ENCODE assay signal across 9 mouse cellular contexts in genomic region chr1:38358797-38359349, GRCm38 (mm10).
DNase-seq lines count a peak whose midpoint lies in the region; ATAC-seq and TF ChIP-seq lines count a peak whose summit lies in the region.
"Had no signal": no experiment of that assay in that cellular context is flagged by ENCODE, and none has a peak within 500 bp of the region (broad histone marks: within the 10 kb centered on the region; RNA-seq: fewer than 3 reads in every experiment).

No protein-coding gene starts in this region.

- no peaks in the 10 kb centered on the region for H3K36me3 ChIP-seq in midbrain, embryonic 11.5 days (ENCODE audit: control insufficient read depth, insufficient read depth, low read length)
- H3K36me3 ChIP-seq in midbrain, embryonic 15.5 days (replicated peaks) = no peaks in the 10 kb centered on the region
- H3K36me3 ChIP-seq in hindbrain, postnatal 0 days (ENCODE audit: insufficient read depth, low read length) = no peaks in the 10 kb centered on the region
- no peaks in the 10 kb centered on the region for H3K36me3 ChIP-seq in neural tube, embryonic 14.5 days (ENCODE audit: control insufficient read depth, insufficient read depth, low read length)
- no peaks in the 10 kb centered on the region for H3K36me3 ChIP-seq in midbrain, embryonic 13.5 days
- no peaks in the 10 kb centered on the region for H3K36me3 ChIP-seq in midbrain, postnatal 0 days (ENCODE audit: insufficient read depth, low read length)
- H3K36me3 ChIP-seq: liver, embryonic 15.5 days had no signal

- H3K27me3 ChIP-seq in midbrain, embryonic 11.5 days (ENCODE audit: control insufficient read depth, insufficient read depth, low read length) = no peaks in the 10 kb centered on the region
- no peaks in the 10 kb centered on the region for H3K27me3 ChIP-seq in midbrain, embryonic 15.5 days (replicated peaks)
- H3K27me3 ChIP-seq in hindbrain, postnatal 0 days (ENCODE audit: insufficient read depth, low read length) = no peaks in the 10 kb centered on the region
- H3K27me3 ChIP-seq in neural tube, embryonic 14.5 days (ENCODE audit: control insufficient read depth, insufficient read depth, low read length) = no peaks in the 10 kb centered on the region
- no peaks in the 10 kb centered on the region for H3K27me3 ChIP-seq in midbrain, embryonic 13.5 days
- H3K27me3 ChIP-seq in midbrain, postnatal 0 days (ENCODE audit: insufficient read depth, low read length) = no peaks in the 10 kb centered on the region
- H3K27me3 ChIP-seq: liver, embryonic 15.5 days had no signal

- no peak overlapping the region for H3K4me3 ChIP-seq in midbrain, embryonic 11.5 days (ENCODE audit: low read depth, low read length)
- H3K4me3 ChIP-seq in midbrain, embryonic 15.5 days = no peak overlapping the region
- H3K4me3 ChIP-seq in hindbrain, postnatal 0 days (ENCODE audit: low read length) = no peak overlapping the region
- no peak overlapping the region for H3K4me3 ChIP-seq in neural tube, embryonic 14.5 days (ENCODE audit: low read depth, low read length)
- no peak overlapping the region for H3K4me3 ChIP-seq in midbrain, embryonic 13.5 days (replicated peaks)
- H3K4me3 ChIP-seq in midbrain, postnatal 0 days (ENCODE audit: low read depth, low read length) = no peak overlapping the region
- H3K4me3 ChIP-seq: liver, embryonic 15.5 days had no signal

- H3K9me3 ChIP-seq in midbrain, embryonic 11.5 days (ENCODE audit: control insufficient read depth, low read length) = no peaks in the 10 kb centered on the region
- no peaks in the 10 kb centered on the region for H3K9me3 ChIP-seq in midbrain, embryonic 15.5 days
- no peaks in the 10 kb centered on the region for H3K9me3 ChIP-seq in hindbrain, postnatal 0 days (ENCODE audit: low read length)
- H3K9me3 ChIP-seq in neural tube, embryonic 14.5 days (ENCODE audit: control insufficient read depth, low read length) = no peaks in the 10 kb centered on the region
- H3K9me3 ChIP-seq in midbrain, embryonic 13.5 days = no peaks in the 10 kb centered on the region
- no peaks in the 10 kb centered on the region for H3K9me3 ChIP-seq in midbrain, postnatal 0 days (ENCODE audit: low read length)
- H3K9me3 ChIP-seq: liver, embryonic 15.5 days had no signal

- peak; percentile 17 for DNase-seq in cerebellum, adult 11 months
- DNase-seq in cerebellum, adult 8-10 months = no peak
- DNase-seq in midbrain, embryonic 11.5 days (ENCODE audit: low spot score, missing footprints) = peak; percentile 12
- DNase-seq in hindbrain, postnatal 0 days (ENCODE audit: low spot score) = peak; percentile 47
- DNase-seq in midbrain, postnatal 0 days (ENCODE audit: low spot score) = no peak

- no peak for TF ChIP-seq CTCF in hindbrain, postnatal 0 days (IDR thresholded peaks at IDR 0.05; ENCODE audit: low read depth)
- no peak for TF ChIP-seq CTCF in midbrain, postnatal 0 days (IDR thresholded peaks at IDR 0.05)

- WGBS in midbrain, embryonic 11.5 days = 96% methylated on average over 26 of the region's 26 CpGs
- 90% methylated on average over 26 of the region's 26 CpGs for WGBS in midbrain, embryonic 15.5 days
- 76% methylated on average over 26 of the region's 26 CpGs for WGBS in hindbrain, postnatal 0 days
- WGBS in neural tube, embryonic 14.5 days = 77% methylated on average over 26 of the region's 26 CpGs
- WGBS in midbrain, embryonic 13.5 days = 93% methylated on average over 26 of the region's 26 CpGs
- WGBS in midbrain, postnatal 0 days = 91% methylated on average over 26 of the region's 26 CpGs

- no peaks in the 10 kb centered on the region for H3K4me1 ChIP-seq in midbrain, embryonic 11.5 days (ENCODE audit: control insufficient read depth, insufficient read depth, low read length)
- no peaks in the 10 kb centered on the region for H3K4me1 ChIP-seq in midbrain, embryonic 15.5 days
- no peaks in the 10 kb centered on the region for H3K4me1 ChIP-seq in hindbrain, postnatal 0 days (ENCODE audit: insufficient read depth, low read length)
- H3K4me1 ChIP-seq in neural tube, embryonic 14.5 days (ENCODE audit: control insufficient read depth, insufficient read depth, low read length) = peaks cover 12% of the 10 kb centered on the region; the same call in 1 of the 2 replicates
- no peaks in the 10 kb centered on the region; the same call in 1 of the 2 replicates for H3K4me1 ChIP-seq in midbrain, embryonic 13.5 days (replicated peaks)
- no peaks in the 10 kb centered on the region for H3K4me1 ChIP-seq in midbrain, postnatal 0 days (ENCODE audit: insufficient read depth, low read length)
- H3K4me1 ChIP-seq: liver, embryonic 15.5 days had no signal

- H3K27ac ChIP-seq in midbrain, embryonic 11.5 days (ENCODE audit: low read depth, low read length) = no peak overlapping the region
- no peak overlapping the region for H3K27ac ChIP-seq in midbrain, embryonic 15.5 days
- peak overlapping the region; percentile 12; the same call in 1 of the 2 replicates for H3K27ac ChIP-seq in hindbrain, postnatal 0 days
- H3K27ac ChIP-seq in neural tube, embryonic 14.5 days (ENCODE audit: low read depth, low read length) = no peak overlapping the region
- H3K27ac ChIP-seq in midbrain, embryonic 13.5 days = no peak overlapping the region; the same call in 1 of the 2 replicates
- H3K27ac ChIP-seq in midbrain, postnatal 0 days (ENCODE audit: low read depth, low read length) = no peak overlapping the region
- H3K27ac ChIP-seq: liver, embryonic 15.5 days had no signal

- ATAC-seq in midbrain, embryonic 11.5 days (ENCODE audit: low FRiP score) = no peak
- no peak for ATAC-seq in midbrain, embryonic 15.5 days (replicated peaks)
- 0 out of 2 replicates have a peak, but pooled peaks have one; percentile 27 for ATAC-seq in hindbrain, postnatal 0 days
- ATAC-seq in neural tube, embryonic 14.5 days (ENCODE audit: low read depth) = 0 out of 2 replicates have a peak, but pooled peaks have one; percentile 38
- no peak for ATAC-seq in midbrain, embryonic 13.5 days
- no peak for ATAC-seq in midbrain, postnatal 0 days (ENCODE audit: low FRiP score)

- H3K9ac ChIP-seq in midbrain, embryonic 11.5 days (ENCODE audit: low read length) = no peak overlapping the region
- H3K9ac ChIP-seq in midbrain, embryonic 15.5 days = no peak overlapping the region
- H3K9ac ChIP-seq in hindbrain, postnatal 0 days (replicated peaks; ENCODE audit: low read length) = no peak overlapping the region
- H3K9ac ChIP-seq in neural tube, embryonic 14.5 days (replicated peaks; ENCODE audit: low read depth, low read length) = no peak overlapping the region
- no peak overlapping the region for H3K9ac ChIP-seq in midbrain, embryonic 13.5 days (replicated peaks)
- H3K9ac ChIP-seq in midbrain, postnatal 0 days (replicated peaks; ENCODE audit: low read length, poor library complexity, severe bottlenecking) = no peak overlapping the region
- H3K9ac ChIP-seq: liver, embryonic 15.5 days had no signal

- no peak overlapping the region for H3K4me2 ChIP-seq in midbrain, embryonic 11.5 days
- no peak overlapping the region for H3K4me2 ChIP-seq in midbrain, embryonic 15.5 days
- H3K4me2 ChIP-seq in hindbrain, postnatal 0 days (ENCODE audit: low read depth, low read length) = no peak overlapping the region
- no peak overlapping the region for H3K4me2 ChIP-seq in neural tube, embryonic 14.5 days (ENCODE audit: low read depth, low read length)
- no peak overlapping the region for H3K4me2 ChIP-seq in midbrain, embryonic 13.5 days (replicated peaks)
- H3K4me2 ChIP-seq in midbrain, postnatal 0 days (ENCODE audit: low read depth, low read length, poor library complexity, severe bottlenecking) = no peak overlapping the region
- H3K4me2 ChIP-seq: liver, embryonic 15.5 days had no signal

Comparison
In these comparisons a context has a peak if more than half of its experiments do, and no peak if none do; other contexts are left out.
1. DNase-seq: peak in cerebellum, adult 11 months (single experiment), midbrain, embryonic 11.5 days (single experiment) and hindbrain, postnatal 0 days (single experiment); none in cerebellum, adult 8-10 months (single experiment) and midbrain, postnatal 0 days (single experiment).
2. ATAC-seq: peak in hindbrain, postnatal 0 days (single experiment) and neural tube, embryonic 14.5 days (single experiment); none in midbrain, embryonic 11.5 days (single experiment), midbrain, embryonic 15.5 days (single experiment), midbrain, embryonic 13.5 days (single experiment) and midbrain, postnatal 0 days (single experiment).